Mouse (Mus musculus) hindbrain, embryonic 11.5 days (tissue): Measurements from ENCODE around the gene Arl5c. TPM values are rescaled to one million over a fixed set of nuclear protein-coding genes. Genes with fewer than 3 reads are reported as not detected.

Experiments
- ATAC-seq: fragments of 200-750 bp; cut with Nextera tagmentation; 2 replicates; pipeline ENCODE4 v1.8.0; 2017; ENCODE audit warnings: mild to moderate bottlenecking, moderate TSS enrichment, moderate library complexity; ENCODE audit not compliant: low FRiP score
- DNase-seq: peaks from one replicate; pipeline ENCODE4 v3.0.0-alpha.2; 2015; ENCODE audit warnings: low spot score
- H3K27ac ChIP-seq: fragments of 300-500 bp; sonication (generic); 2 replicates; pipeline ENCODE4 v1.5.1; 2014; ENCODE audit warnings: mild to moderate bottlenecking, low read depth, low read length
- H3K27me3 ChIP-seq: fragments of 300-500 bp; sonication (generic); 2 replicates; pipeline ENCODE4 v1.6.1; 2014; ENCODE audit warnings: mild to moderate bottlenecking, low read length, moderate library complexity, mixed read lengths; ENCODE audit not compliant: control insufficient read depth, insufficient read depth
- H3K36me3 ChIP-seq: fragments of 300-500 bp; sonication (generic); 2 replicates; pipeline ENCODE4 v1.6.1; 2014; ENCODE audit warnings: mild to moderate bottlenecking, low read length, moderate library complexity, mixed read lengths; ENCODE audit not compliant: control insufficient read depth, insufficient read depth
- H3K4me1 ChIP-seq: fragments of 300-500 bp; sonication (generic); replicated peaks from 2 replicates; pipeline ENCODE4 v1.6.1; 2014; ENCODE audit warnings: low read length, mixed read lengths; ENCODE audit not compliant: control insufficient read depth, insufficient read depth
- H3K4me2 ChIP-seq: fragments of 300-500 bp; sonication (generic); replicated peaks from 2 replicates; pipeline ENCODE4 v1.6.1; 2014; ENCODE audit warnings: mild to moderate bottlenecking, low read depth, low read length
- H3K4me3 ChIP-seq: fragments of 300-500 bp; sonication (generic); 2 replicates; pipeline ENCODE4 v1.5.1; 2014; ENCODE audit warnings: low read depth, low read length
- H3K9ac ChIP-seq: fragments of 300-500 bp; sonication (generic); 2 replicates; pipeline ENCODE4 v1.6.1; 2014; ENCODE audit warnings: low read depth, low read length
- H3K9me3 ChIP-seq: fragments of 300-500 bp; sonication (generic); 2 replicates; pipeline ENCODE4 v1.6.1; 2016; ENCODE audit warnings: low read length; ENCODE audit not compliant: control insufficient read depth
- WGBS: fragments of 180-500 bp; shearing (Covaris S2); extraction: QIAGEN DNeasy Blood & Tissue Kit; methylation state at CpG from one replicate; pipeline ENCODE4 v1.1.7; 2014; 5-methylcytosine and 5-hydroxymethylcytosine counted together
- polyA plus RNA-seq: library from polyadenylated mRNA; unstranded; fragments of >200 nt; fragmentation: Nextera tagmentation; extraction: Ambion mirVana; gene quantifications from 2 replicates; pipeline ENCODE4 v1.2.1, GENCODE M21; 2014

The Arl5c gene
- polyA plus RNA-seq, 1 experiment from 2014 or later = 10.2 TPM

GRCm38 (mm10) chr11:98016824-98017223, 20.8 kb upstream of the Arl5c start:
- no peak for ATAC-seq
- DNase-seq = no peak
- no peak overlapping the region for H3K9ac ChIP-seq
- peaks cover 16% of the 10 kb centered on the region for H3K4me1 ChIP-seq
- no peak overlapping the region for H3K27ac ChIP-seq
- no peaks in the 10 kb centered on the region for H3K27me3 ChIP-seq
- no peak overlapping the region for H3K4me2 ChIP-seq
- H3K9me3 ChIP-seq = no peaks in the 10 kb centered on the region
- no peak overlapping the region for H3K4me3 ChIP-seq
- 81% methylated on average over 4 of the region's 4 CpGs for WGBS
- H3K36me3 ChIP-seq = 0 out of 2 replicates have a peak, but pooled peaks cover 4% of the 10 kb centered on the region

- Histone ChIP-seq H3K4me1 (peaks cover 14% of the 10 kb centered on the region), H3K9me3 (no peaks in the 10 kb centered on the region), H3K9ac (no peak overlapping the region), H3K27me3 (no peaks in the 10 kb centered on the region), H3K36me3 (0 out of 2 replicates have a peak, but pooled peaks cover 4% of the 10 kb centered on the region), H3K4me2 (no peak overlapping the region), H3K27ac (no peak overlapping the region), H3K4me3 (no peak overlapping the region)
- WGBS = 96% methylated on average over 5 of the region's 5 CpGs
- ATAC-seq = no peak
- DNase-seq = no peak
Observed at GRCm38 (mm10) chr11:98016177-98016576, 20.2 kb upstream of the Arl5c start.

GRCm38 (mm10) chr11:98012831-98013230, 16.9 kb upstream of the Arl5c start:
- Histone ChIP-seq H3K36me3 (0 out of 2 replicates have a peak, but pooled peaks cover 4% of the 10 kb centered on the region), H3K4me2 (no peak overlapping the region), H3K27ac (no peak overlapping the region), H3K9me3 (no peaks in the 10 kb centered on the region), H3K9ac (no peak overlapping the region), H3K4me1 (no peaks in the 10 kb centered on the region), H3K27me3 (no peaks in the 10 kb centered on the region), H3K4me3 (no peak overlapping the region)
- no peak for ATAC-seq
- WGBS = 85% methylated on average over 10 of the region's 10 CpGs
- no peak for DNase-seq

- Histone ChIP-seq H3K4me3 (no peak overlapping the region), H3K4me1 (no peaks in the 10 kb centered on the region), H3K4me2 (no peak overlapping the region), H3K27me3 (no peaks in the 10 kb centered on the region), H3K27ac (no peak overlapping the region), H3K9me3 (no peaks in the 10 kb centered on the region), H3K9ac (no peak overlapping the region), H3K36me3 (no peaks in the 10 kb centered on the region)
- ATAC-seq (no peak), DNase-seq (no peak)
- WGBS = 61% methylated on average over 7 of the region's 9 CpGs
Observed at GRCm38 (mm10) chr11:98011716-98012115, 15.7 kb upstream of the Arl5c start.

GRCm38 (mm10) chr11:98008087-98008486, 12.1 kb upstream of the Arl5c start:
- no peak overlapping the region for H3K27ac ChIP-seq
- H3K9ac ChIP-seq = no peak overlapping the region
- H3K27me3 ChIP-seq = no peaks in the 10 kb centered on the region
- H3K36me3 ChIP-seq = no peaks in the 10 kb centered on the region
- WGBS = 87% methylated on average over 11 of the region's 11 CpGs
- ATAC-seq = no peak
- H3K4me3 ChIP-seq = no peak overlapping the region
- no peak for DNase-seq
- H3K4me2 ChIP-seq = no peak overlapping the region
- H3K4me1 ChIP-seq = 0 out of 2 replicates have a peak, but pooled peaks cover 2% of the 10 kb centered on the region
- H3K9me3 ChIP-seq = no peaks in the 10 kb centered on the region

- H3K36me3 ChIP-seq = no peaks in the 10 kb centered on the region
- ATAC-seq = no peak
- WGBS = 89% methylated on average over 10 of the region's 10 CpGs
Observed at GRCm38 (mm10) chr11:98005686-98006085, 9.7 kb upstream of the Arl5c start.

GRCm38 (mm10) chr11:98005076-98005475, 9.1 kb upstream of the Arl5c start:
- no peaks in the 10 kb centered on the region for H3K36me3 ChIP-seq
- H3K27ac ChIP-seq = no peak overlapping the region
- no peak overlapping the region for H3K4me2 ChIP-seq
- H3K9me3 ChIP-seq = no peaks in the 10 kb centered on the region
- H3K4me3 ChIP-seq = no peak overlapping the region
- no peak overlapping the region for H3K9ac ChIP-seq
- no peak for ATAC-seq
- H3K27me3 ChIP-seq = peaks cover 4% of the 10 kb centered on the region; the same call in 1 of the 2 replicates
- no peak for DNase-seq
- peaks cover 2% of the 10 kb centered on the region; the same call in 1 of the 2 replicates for H3K4me1 ChIP-seq
- WGBS = 43% methylated on average over 13 of the region's 13 CpGs

More at GRCm38 (mm10) chr11:98005686-98006085, 9.7 kb upstream of the Arl5c start:
- H3K9me3 ChIP-seq = no peaks in the 10 kb centered on the region
- peaks cover 4% of the 10 kb centered on the region; the same call in 1 of the 2 replicates for H3K27me3 ChIP-seq
- H3K4me1 ChIP-seq = peaks cover 2% of the 10 kb centered on the region; the same call in 1 of the 2 replicates
- no peak overlapping the region for H3K4me2 ChIP-seq
- no peak overlapping the region for H3K9ac ChIP-seq
- DNase-seq = no peak
- H3K4me3 ChIP-seq = no peak overlapping the region
- H3K27ac ChIP-seq = no peak overlapping the region

- DNase-seq = no peak
- H3K4me2 ChIP-seq = no peak overlapping the region
- H3K4me1 ChIP-seq = peaks cover 2% of the 10 kb centered on the region; the same call in 1 of the 2 replicates
- WGBS = 95% methylated on average over 8 of the region's 8 CpGs
- no peaks in the 10 kb centered on the region for H3K9me3 ChIP-seq
- H3K4me3 ChIP-seq = no peak overlapping the region
- H3K27me3 ChIP-seq = peaks cover 4% of the 10 kb centered on the region; the same call in 1 of the 2 replicates
- no peaks in the 10 kb centered on the region for H3K36me3 ChIP-seq
- no peak for ATAC-seq
- H3K9ac ChIP-seq = no peak overlapping the region
- H3K27ac ChIP-seq = no peak overlapping the region; the same call in 1 of the 2 replicates
Observed at GRCm38 (mm10) chr11:98004161-98004560, 8.2 kb upstream of the Arl5c start.

GRCm38 (mm10) chr11:98003171-98003671, 7.2 kb upstream of the Arl5c start:
- DNase-seq = no peak
- H3K9me3 ChIP-seq = no peaks in the 10 kb centered on the region
- ATAC-seq = no peak
- peaks cover 2% of the 10 kb centered on the region; the same call in 1 of the 2 replicates for H3K4me1 ChIP-seq
- H3K27me3 ChIP-seq = peaks cover 4% of the 10 kb centered on the region; the same call in 1 of the 2 replicates
- no peaks in the 10 kb centered on the region for H3K36me3 ChIP-seq
- H3K4me2 ChIP-seq = no peak overlapping the region; the same call in 1 of the 2 replicates
- WGBS = 33% methylated on average over 17 of the region's 17 CpGs
- no peak overlapping the region for H3K27ac ChIP-seq
- H3K9ac ChIP-seq = no peak overlapping the region
- 0 out of 2 replicates have a peak overlapping the region, but pooled peaks have one; percentile 1 for H3K4me3 ChIP-seq
